Comparison of ENCODE assay signal across 10 mouse cellular contexts in genomic region chr12:3548582-3549211, GRCm38 (mm10). TPM values are rescaled to one million over a fixed set of nuclear protein-coding genes. Genes with fewer than 3 reads are reported as not detected.
DNase-seq lines count a peak whose midpoint lies in the region; ATAC-seq and TF ChIP-seq lines count a peak whose summit lies in the region.
"Had no signal": no experiment of that assay in that cellular context is flagged by ENCODE, and none has a peak within 500 bp of the region (broad histone marks: within the 10 kb centered on the region; RNA-seq: fewer than 3 reads in every experiment).

No protein-coding gene starts in this region.

- H3K9ac ChIP-seq in forebrain, embryonic 13.5 days: no peak overlapping the region
- H3K9ac ChIP-seq: embryonic facial prominence, embryonic 13.5 days had no signal

- no peak for TF ChIP-seq CTCF in gastrocnemius, adult 2 months (IDR thresholded peaks at IDR 0.05)
- TF ChIP-seq CTCF in brain, embryonic 14.5 days (IDR thresholded peaks at IDR 0.05; ENCODE audit: borderline replicate concordance, extremely low read depth, insufficient read depth, insufficient read length): no peak

- no peak overlapping the region for H3K4me2 ChIP-seq in forebrain, embryonic 13.5 days
- H3K4me2 ChIP-seq: embryonic facial prominence, embryonic 13.5 days had no signal

- no peak for TF ChIP-seq POLR2A in brain, embryonic 14.5 days (IDR thresholded peaks at IDR 0.05; ENCODE audit: borderline replicate concordance, extremely low read depth, insufficient read depth, insufficient read length, poor library complexity, severe bottlenecking)

- intact Hi-C loops in gastrocnemius, adult 2 months (cut with DNase I): no loop called here
- intact Hi-C loops in left cerebral cortex, postnatal 25 days (cut with DNase I): no loop called here

- 60% methylated on average over 5 of the region's 5 CpGs for WGBS in forebrain, embryonic 13.5 days

- no peak overlapping the region for H3K4me3 ChIP-seq in gastrocnemius, adult 2 months
- H3K4me3 ChIP-seq in forebrain, embryonic 13.5 days: no peak overlapping the region
- H3K4me3 ChIP-seq: embryonic facial prominence, embryonic 13.5 days had no signal

- no peaks in the 10 kb centered on the region for H3K9me3 ChIP-seq in forebrain, embryonic 13.5 days (replicated peaks)
- H3K9me3 ChIP-seq: embryonic facial prominence, embryonic 13.5 days had no signal

- no peaks in the 10 kb centered on the region for H3K36me3 ChIP-seq in forebrain, embryonic 13.5 days (ENCODE audit: poor library complexity, severe bottlenecking)
- H3K36me3 ChIP-seq: embryonic facial prominence, embryonic 13.5 days had no signal

- peaks cover 5% of the 10 kb centered on the region; the same call in 1 of the 2 replicates for H3K4me1 ChIP-seq in forebrain, embryonic 13.5 days

- peak; percentile 26 for DNase-seq in gastrocnemius, adult 2 months
- DNase-seq in gastrocnemius, postnatal 10 days: no peak
- DNase-seq in CD4-positive helper T cell, adult 2 months (ENCODE audit: low read depth, low spot score): peak; percentile 43
- peak; percentile 46 for DNase-seq in brain, embryonic 14.5 days (ENCODE audit: low read depth)
- DNase-seq in left cerebral cortex, postnatal 25 days (ENCODE audit: low spot score in 2 of 2): peak; percentile 55 to 85
- no peak for DNase-seq in ovary, postnatal 36 days (ENCODE audit: low spot score)
- no peak for DNase-seq in spleen, postnatal 10 days (ENCODE audit: low spot score in 2 of 2)
- DNase-seq: retina, postnatal 1 day had no signal

- 0 out of 2 replicates have a peak, but pooled peaks cover 2% of the 10 kb centered on the region for H3K27me3 ChIP-seq in forebrain, embryonic 13.5 days
- H3K27me3 ChIP-seq: embryonic facial prominence, embryonic 13.5 days had no signal

- H3K27ac ChIP-seq in gastrocnemius, adult 2 months: no peak overlapping the region
- no peak overlapping the region for H3K27ac ChIP-seq in forebrain, embryonic 13.5 days
- H3K27ac ChIP-seq: embryonic facial prominence, embryonic 13.5 days had no signal

- ATAC-seq in forebrain, embryonic 13.5 days: no peak

RNA-seq across cellular contexts. Expression of gene Dtnb, which starts 23.5 kb away (rescaled TPM):
- total RNA-seq in gastrocnemius, adult 2 months (2021): 10 to 100 TPM in 1 of 2 experiments, 1 to 10 TPM in 1; 2.1 to 11.7 TPM
- total RNA-seq in gastrocnemius, postnatal 10 days (2021): 1 to 10 TPM; 4.9 to 8.4 TPM
- polyA plus RNA-seq in brain, embryonic 14.5 days (2012; rRNA removed): 60.1 and 61.1 TPM in 2 replicates
- total RNA-seq in left cerebral cortex, postnatal 25 days (2021): 100 to 1,000 TPM; 105 to 112 TPM
- 29.8 and 32.3 TPM in 2 replicates for polyA plus RNA-seq in forebrain, embryonic 13.5 days (2015; fragmentation: Nextera tagmentation; extraction: Ambion mirVana)

Comparison
In these comparisons a context has a peak if more than half of its experiments do, and no peak if none do; other contexts are left out.
1. DNase-seq: peak in gastrocnemius, adult 2 months (single experiment), CD4-positive helper T cell, adult 2 months (single experiment), brain, embryonic 14.5 days (single experiment) and left cerebral cortex, postnatal 25 days (2 of 2); none in gastrocnemius, postnatal 10 days (single experiment), ovary, postnatal 36 days (single experiment) and spleen, postnatal 10 days (0 of 2).
2. RNA of gene Dtnb, which starts 23.5 kb away (total RNA-seq): 105 to 112 TPM in left cerebral cortex, postnatal 25 days; 2.1 to 11.7 TPM in gastrocnemius, adult 2 months and 4.9 to 8.4 TPM in gastrocnemius, postnatal 10 days; every median in the first group is over 4 times any median in the second.